Mouse (Mus musculus) retina, postnatal 1 day (tissue): Measurements from ENCODE around the gene Ssh3.

ENCODE experiments used
- DNase-seq: peaks from one replicate; pipeline ENCODE4 v3.0.0-alpha.2; 2012

Ssh3 gene

GRCm38 (mm10) chr19:4240247-4240668, 28.7 kb downstream of the Ssh3 start:
- no peak for DNase-seq

GRCm38 (mm10) chr19:4234548-4234947, 34.4 kb downstream of the Ssh3 start:
- no peak for DNase-seq

- DNase-seq: no peak
Measured at GRCm38 (mm10) chr19:4232651-4233050, 36.3 kb downstream of the Ssh3 start.

GRCm38 (mm10) chr19:4232186-4232572, 36.8 kb downstream of the Ssh3 start:
- no peak for DNase-seq

- peak; percentile 95 for DNase-seq
Measured at GRCm38 (mm10) chr19:4231253-4232185, 37.5 kb downstream of the Ssh3 start, which contains the start of gene Pold4. Pold4 (plus strand) TSS chr19:4231899.

- DNase-seq: no peak
Measured at GRCm38 (mm10) chr19:4230415-4230814, 38.6 kb downstream of the Ssh3 start.

- DNase-seq: no peak
Measured at GRCm38 (mm10) chr19:4229451-4230076, 39.4 kb downstream of the Ssh3 start.

- no peak for DNase-seq
Measured at GRCm38 (mm10) chr19:4228891-4229290, 40.1 kb downstream of the Ssh3 start.

GRCm38 (mm10) chr19:4227894-4228678, 40.9 kb downstream of the Ssh3 start:
- DNase-seq: peak; percentile 90

- no peak for DNase-seq
Measured at GRCm38 (mm10) chr19:4227446-4227845, 41.5 kb downstream of the Ssh3 start.

- no peak for DNase-seq
Measured at GRCm38 (mm10) chr19:4226779-4227178, 42.2 kb downstream of the Ssh3 start.

- peak; percentile 15 for DNase-seq
Measured at GRCm38 (mm10) chr19:4222165-4222564, 46.8 kb downstream of the Ssh3 start.

- peak; percentile 29 for DNase-seq
Measured at GRCm38 (mm10) chr19:4220957-4221743, 47.8 kb downstream of the Ssh3 start.

GRCm38 (mm10) chr19:4220416-4220815, 48.6 kb downstream of the Ssh3 start:
- DNase-seq: no peak

GRCm38 (mm10) chr19:4219943-4220342, 49.0 kb downstream of the Ssh3 start:
- DNase-seq: no peak

GRCm38 (mm10) chr19:4218784-4219183, 50.2 kb downstream of the Ssh3 start:
- no peak for DNase-seq

GRCm38 (mm10) chr19:4218293-4218692, 50.7 kb downstream of the Ssh3 start:
- DNase-seq: no peak

GRCm38 (mm10) chr19:4217855-4218254, 51.1 kb downstream of the Ssh3 start:
- DNase-seq: no peak

- peak; percentile 22 for DNase-seq
Measured at GRCm38 (mm10) chr19:4217140-4217539, 51.8 kb downstream of the Ssh3 start.

GRCm38 (mm10) chr19:4216041-4216685, 52.8 kb downstream of the Ssh3 start:
- DNase-seq: peak; percentile 61

- no peak for DNase-seq
Measured at GRCm38 (mm10) chr19:4215451-4215840, 53.5 kb downstream of the Ssh3 start.
